Mouse (Mus musculus) thymus, adult 2 months (tissue): ENCODE data around the gene Rere. TPM values are rescaled to one million over a fixed set of nuclear protein-coding genes. Genes with fewer than 3 reads are reported as not detected.

ENCODE experiments used
- DNase-seq: peaks from one replicate; pipeline ENCODE4 v3.0.0; 2021
- H3K27ac ChIP-seq: fragments of 200-500 bp; 2 replicates; pipeline ENCODE4 v1.5.1; 2012; ENCODE audit warnings: low read length, control low read depth; ENCODE audit not compliant: control insufficient read depth, insufficient read depth
- H3K27me3 ChIP-seq: fragments of 200-500 bp; 2 replicates; pipeline ENCODE4 v1.6.1; 2012; ENCODE audit warnings: mild to moderate bottlenecking, low read length, moderate library complexity, mixed read lengths; ENCODE audit not compliant: control insufficient read depth, insufficient read depth
- H3K36me3 ChIP-seq: fragments of 200-500 bp; 2 replicates; pipeline ENCODE4 v1.6.1; 2012; ENCODE audit warnings: mild to moderate bottlenecking, low read length, moderate library complexity; ENCODE audit not compliant: control insufficient read depth, insufficient read depth
- H3K4me1 ChIP-seq: fragments of 200-500 bp; replicated peaks from 2 replicates; pipeline ENCODE4 v1.6.1; 2012; ENCODE audit warnings: low read length; ENCODE audit not compliant: control insufficient read depth, insufficient read depth
- H3K4me3 ChIP-seq: fragments of 200-500 bp; 2 replicates; pipeline ENCODE4 v1.5.1; 2012; ENCODE audit warnings: mild to moderate bottlenecking, low read length, control low read depth, moderate library complexity; ENCODE audit not compliant: control insufficient read depth, insufficient read depth
- CTCF ChIP-seq: fragments of 200-500 bp; IDR thresholded peaks from 2 replicates; pipeline ENCODE4 v1.5.1; 2012; ENCODE audit warnings: mild to moderate bottlenecking, control low read depth, low read length, moderate library complexity, borderline replicate concordance; ENCODE audit not compliant: control insufficient read depth, poor library complexity, insufficient read depth; ENCODE audit errors: extremely low read depth
- POLR2A ChIP-seq: fragments of 200-500 bp; IDR thresholded peaks from 2 replicates; pipeline ENCODE4 v1.6.1; 2012; ENCODE audit warnings: mild to moderate bottlenecking, low read length, control low read depth, moderate library complexity; ENCODE audit not compliant: control insufficient read depth, poor library complexity, insufficient read depth; ENCODE audit errors: extremely low read depth
- WGBS: fragments of 180-500 bp; shearing (Covaris S2); methylation state at CpG from one replicate; pipeline ENCODE4 v1.1.7; 2018; 5-methylcytosine and 5-hydroxymethylcytosine counted together
- polyA plus RNA-seq: library from polyadenylated mRNA; depleted of rRNA; stranded (reverse); fragments of >200 nt; gene quantifications from 2 replicates; pipeline ENCODE4 v1.2.3, GENCODE M21; 2012

Gene Rere
- polyA plus RNA-seq, 1 experiment = 52.5 TPM

- TF ChIP-seq POLR2A = no peak
- TF ChIP-seq CTCF = no peak
- H3K36me3 ChIP-seq = no peaks in the 10 kb centered on the region
- WGBS = 80% methylated on average over 21 of the region's 21 CpGs
- H3K4me3 ChIP-seq = no peak overlapping the region
- DNase-seq = no peak
- no peaks in the 10 kb centered on the region for H3K27me3 ChIP-seq
- H3K4me1 ChIP-seq = peaks cover 31% of the 10 kb centered on the region
- peak overlapping the region; percentile 73 for H3K27ac ChIP-seq
These were observed 124.9 kb downstream of the Rere start for GRCm38 (mm10) chr4:150406320-150406719.

DNA sequence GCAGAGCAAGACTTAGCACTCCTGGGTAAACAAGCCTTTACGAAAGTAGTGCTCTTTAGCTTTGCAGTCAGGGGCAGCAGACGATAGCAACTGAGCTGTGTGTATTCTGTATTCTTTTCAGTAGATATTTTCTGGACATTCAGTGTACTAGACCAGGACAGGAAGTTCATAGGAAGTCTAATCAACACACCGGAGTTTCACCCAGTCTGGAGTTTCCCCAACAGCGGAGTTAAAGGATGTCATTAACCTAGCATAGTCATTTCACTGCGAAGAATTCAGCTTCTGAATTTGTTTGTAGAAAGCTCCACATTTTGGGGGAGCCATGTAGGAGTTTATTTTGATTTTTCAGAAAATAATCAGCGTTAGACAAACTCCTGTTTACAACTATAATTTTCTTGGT lies 125.4 kb downstream of the Rere start:
- Histone ChIP-seq H3K27me3 (no peaks in the 10 kb centered on the region), H3K36me3 (no peaks in the 10 kb centered on the region), H3K4me1 (peaks cover 27% of the 10 kb centered on the region), H3K4me3 (no peak overlapping the region), H3K27ac (no peak overlapping the region)
- TF ChIP-seq POLR2A (no peak), CTCF (no peak)
- DNase-seq = no peak
- WGBS = 94% methylated on average over 6 of the region's 6 CpGs

DNA sequence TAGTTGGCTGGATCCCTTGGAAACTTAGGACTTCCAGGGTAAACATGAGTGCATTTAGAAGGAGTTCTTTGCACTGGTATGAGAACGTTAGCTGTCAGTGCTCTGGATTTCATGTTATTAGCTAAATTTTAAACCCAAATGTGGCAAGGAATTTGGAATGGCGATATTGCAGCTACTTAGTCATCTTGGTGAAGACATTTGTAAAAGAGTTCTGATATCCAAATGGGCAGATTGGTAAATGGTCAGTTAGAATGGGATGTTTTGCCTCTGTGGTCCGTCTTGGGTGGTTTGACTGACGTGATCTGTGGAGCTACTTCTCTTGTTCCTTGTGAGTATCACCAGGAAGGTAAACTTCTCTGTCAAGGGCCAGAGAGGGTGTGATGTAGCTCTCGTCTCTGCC lies 132.8 kb downstream of the Rere start:
- Histone ChIP-seq H3K4me1 (no peaks in the 10 kb centered on the region), H3K27ac (no peak overlapping the region), H3K36me3 (0 out of 2 replicates have a peak, but pooled peaks cover 3% of the 10 kb centered on the region), H3K27me3 (no peaks in the 10 kb centered on the region), H3K4me3 (no peak overlapping the region)
- no peak for DNase-seq
- TF ChIP-seq POLR2A (no peak), CTCF (no peak)
- 95% methylated on average over 5 of the region's 5 CpGs for WGBS

DNA sequence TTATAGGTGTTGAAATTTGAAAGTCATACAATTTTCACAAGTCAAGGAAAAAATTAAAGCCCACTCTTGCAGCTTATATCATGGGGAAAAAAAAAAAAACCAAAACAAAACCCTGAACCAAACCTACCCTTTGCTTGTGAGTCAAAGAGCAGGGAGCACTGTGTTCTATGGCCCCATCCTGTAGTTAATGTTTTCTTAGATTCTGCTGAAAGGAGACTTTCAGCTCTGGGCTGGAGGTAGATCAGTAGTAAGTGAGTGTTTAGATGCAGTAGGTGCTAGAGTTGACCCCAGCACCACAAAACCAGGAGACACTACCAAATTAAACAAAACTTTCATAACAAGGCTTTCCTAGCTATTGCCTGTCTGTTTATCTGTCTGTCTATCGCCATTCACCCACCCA lies 133.3 kb downstream of the Rere start:
- H3K27ac ChIP-seq = no peak overlapping the region
- 92% methylated on average over 1 of the region's 1 CpGs for WGBS
- DNase-seq = no peak
- H3K36me3 ChIP-seq = 0 out of 2 replicates have a peak, but pooled peaks cover 3% of the 10 kb centered on the region
- no peaks in the 10 kb centered on the region for H3K4me1 ChIP-seq
- no peak overlapping the region for H3K4me3 ChIP-seq
- TF ChIP-seq POLR2A (no peak), CTCF (no peak)
- H3K27me3 ChIP-seq = no peaks in the 10 kb centered on the region

- no peak for DNase-seq
These were observed 134.0 kb downstream of the Rere start for GRCm38 (mm10) chr4:150415227-150415969.

DNA sequence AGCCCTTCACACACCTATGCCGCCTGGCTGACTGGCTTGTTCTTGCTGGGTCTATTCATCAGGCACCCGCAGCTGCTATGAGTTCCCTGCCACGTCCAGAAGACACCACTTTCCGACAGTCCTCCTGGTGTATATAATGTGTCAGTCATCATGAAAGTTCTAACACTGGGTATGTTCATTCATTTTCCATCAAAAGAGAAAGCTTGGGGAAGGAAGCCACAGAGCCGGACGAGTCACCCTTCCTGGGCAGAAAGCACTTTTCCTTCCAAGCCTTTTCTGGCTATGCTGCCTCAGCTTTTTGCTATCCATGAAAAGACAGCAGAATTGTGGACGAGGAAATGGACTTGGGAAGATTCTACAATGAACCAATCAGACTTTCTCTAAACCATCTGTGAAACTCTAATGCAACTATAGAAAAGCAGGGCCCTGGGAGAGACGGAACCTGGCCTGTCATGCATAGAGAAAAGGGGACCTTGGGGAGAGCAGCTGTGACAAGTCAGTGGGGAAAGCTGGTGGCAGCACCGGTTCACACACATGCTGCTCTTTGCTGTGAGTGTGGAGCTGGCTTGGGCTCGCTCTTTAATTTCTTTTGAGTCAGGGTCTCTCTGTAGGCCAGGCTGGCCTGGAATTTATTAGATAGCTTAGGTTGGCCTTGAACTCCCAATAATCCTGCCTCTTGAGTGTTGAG lies 139.3 kb downstream of the Rere start:
- no peak for DNase-seq
- 94% methylated on average over 10 of the region's 10 CpGs for WGBS
- TF ChIP-seq CTCF = no peak
- no peak for TF ChIP-seq POLR2A
- Histone ChIP-seq H3K4me3 (no peak overlapping the region), H3K27me3 (no peaks in the 10 kb centered on the region), H3K36me3 (no peaks in the 10 kb centered on the region), H3K27ac (no peak overlapping the region), H3K4me1 (no peaks in the 10 kb centered on the region)

More at GRCm38 (mm10) chr4:150415227-150415969, 134.0 kb downstream of the Rere start:
- TF ChIP-seq POLR2A = no peak
- TF ChIP-seq CTCF = no peak
- no peaks in the 10 kb centered on the region for H3K27me3 ChIP-seq
- H3K27ac ChIP-seq = no peak overlapping the region
- no peak overlapping the region for H3K4me3 ChIP-seq
- H3K36me3 ChIP-seq = 0 out of 2 replicates have a peak, but pooled peaks cover 3% of the 10 kb centered on the region
- 96% methylated on average over 10 of the region's 10 CpGs for WGBS
- no peaks in the 10 kb centered on the region for H3K4me1 ChIP-seq
